Mouse (Mus musculus): ENCODE measurements at regions not wholly inside any gene's neighbourhood (a gene's known extent, or its start where the extent isn't known, plus 50 kb on each side); places are given as distances from the start of the nearest gene placed in this dataset.
A peak's percentile ranks its signal among the peaks of the same experiment; 100 is the strongest.

GRCm38 (mm10) chr6:14632837-14633236 is 122.2 kb downstream of the Ppp1r3a start:
- CTCF ChIA-PET = no interaction called here
- in situ Hi-C loops (cut with MboI; ENCODE audit: low pct_unique_long_range_greater_than_20kb) = no loop called here
- no peak for ATAC-seq

GRCm38 (mm10) chr6:14631719-14632445 is 123.2 kb downstream of the Ppp1r3a start:
- in situ Hi-C loops (cut with MboI; ENCODE audit: low pct_unique_long_range_greater_than_20kb) = no loop called here
- H3K27me3 ChIP-seq = no peaks in the 10 kb centered on the region
- no peak for DNase-seq (ENCODE audit: low read depth, low spot score)
- CTCF ChIA-PET = no interaction called here
- no peak for ATAC-seq
- POLR2A ChIA-PET = no interaction called here
- no peak for TF ChIP-seq CTCF (IDR thresholded peaks at IDR 0.05)

More at GRCm38 (mm10) chr6:14632837-14633236, 122.2 kb downstream of the Ppp1r3a start:
- no peaks in the 10 kb centered on the region for H3K27me3 ChIP-seq
- TF ChIP-seq CTCF (IDR thresholded peaks at IDR 0.05) = no peak
- POLR2A ChIA-PET = no interaction called here
- DNase-seq (ENCODE audit: low read depth, low spot score) = no peak

GRCm38 (mm10) chr6:14616629-14617028 is 138.4 kb downstream of the Ppp1r3a start:
- in situ Hi-C loops (cut with MboI; ENCODE audit: low pct_unique_long_range_greater_than_20kb) = no loop called here
- TF ChIP-seq CTCF (IDR thresholded peaks at IDR 0.05) = no peak
- ChIA-PET CTCF (no interaction called here), POLR2A (no interaction called here)
- DNase-seq (ENCODE audit: low read depth, low spot score) = no peak
- H3K27me3 ChIP-seq = no peaks in the 10 kb centered on the region
- no peak for ATAC-seq

GRCm38 (mm10) chr6:14608076-14608475 is 147.0 kb downstream of the Ppp1r3a start:
- in situ Hi-C loops (cut with MboI; ENCODE audit: low pct_unique_long_range_greater_than_20kb) = no loop called here
- H3K27me3 ChIP-seq = no peaks in the 10 kb centered on the region
- ChIA-PET POLR2A (no interaction called here), CTCF (no interaction called here)
- ATAC-seq (no peak), DNase-seq (ENCODE audit: low read depth, low spot score) (no peak)
- TF ChIP-seq CTCF (IDR thresholded peaks at IDR 0.05) = no peak

GRCm38 (mm10) chr6:14600543-14601249 is 154.4 kb downstream of the Ppp1r3a start:
- no peak for ATAC-seq
- in situ Hi-C loops (cut with MboI; ENCODE audit: low pct_unique_long_range_greater_than_20kb) = no loop called here
- DNase-seq (ENCODE audit: low read depth, low spot score) = no peak
- CTCF ChIA-PET = no interaction called here
- peaks cover 8% of the 10 kb centered on the region for H3K27me3 ChIP-seq
- POLR2A ChIA-PET = interaction anchor here (0.6 kb wide), 1 partner anchor 1796 kb away, joined by 3 read pairs; no protein-coding TSS in a partner anchor
- TF ChIP-seq CTCF (IDR thresholded peaks at IDR 0.05) = no peak

GRCm38 (mm10) chr6:14596880-14597466 is 158.1 kb downstream of the Ppp1r3a start:
- ChIA-PET POLR2A (no interaction called here), CTCF (no interaction called here)
- ATAC-seq = no peak
- peaks cover 11% of the 10 kb centered on the region for H3K27me3 ChIP-seq
- in situ Hi-C loops (cut with MboI; ENCODE audit: low pct_unique_long_range_greater_than_20kb) = no loop called here
- TF ChIP-seq CTCF (IDR thresholded peaks at IDR 0.05) = no peak
- no peak for DNase-seq (ENCODE audit: low read depth, low spot score)

- DNase-seq (ENCODE audit: low read depth, low spot score) (no peak), ATAC-seq (peak; percentile 65)
- CTCF ChIA-PET = interaction anchor here (1.1 kb wide), 1 partner anchor 9 kb away, joined by 3 read pairs; no protein-coding TSS in a partner anchor
- H3K27me3 ChIP-seq = peaks cover 7% of the 10 kb centered on the region
- in situ Hi-C loops (cut with MboI; ENCODE audit: low pct_unique_long_range_greater_than_20kb) = no loop called here
- peak; percentile 55 for TF ChIP-seq CTCF (IDR thresholded peaks at IDR 0.05)
- POLR2A ChIA-PET = no interaction called here
These were observed 169.2 kb downstream of the Ppp1r3a start for GRCm38 (mm10) chr6:14585827-14586226.

GRCm38 (mm10) chr6:14583829-14584228 is 171.2 kb downstream of the Ppp1r3a start:
- in situ Hi-C loops (cut with MboI; ENCODE audit: low pct_unique_long_range_greater_than_20kb) = no loop called here
- ChIA-PET POLR2A (no interaction called here), CTCF (no interaction called here)

GRCm38 (mm10) chr6:14574607-14575006 is 180.5 kb downstream of the Ppp1r3a start:
- in situ Hi-C loops (cut with MboI; ENCODE audit: low pct_unique_long_range_greater_than_20kb) = no loop called here
- TF ChIP-seq CTCF (IDR thresholded peaks at IDR 0.05) = no peak
- POLR2A ChIA-PET = no interaction called here
- ATAC-seq (no peak), DNase-seq (ENCODE audit: low read depth, low spot score) (no peak)
- CTCF ChIA-PET = no interaction called here
- no peaks in the 10 kb centered on the region for H3K27me3 ChIP-seq

More at GRCm38 (mm10) chr6:14583829-14584228, 171.2 kb downstream of the Ppp1r3a start:
- no peak for DNase-seq (ENCODE audit: low read depth, low spot score)
- TF ChIP-seq CTCF (IDR thresholded peaks at IDR 0.05) = no peak
- ATAC-seq = no peak
- peaks cover 7% of the 10 kb centered on the region for H3K27me3 ChIP-seq

- DNase-seq (ENCODE audit: low read depth, low spot score) (no peak), ATAC-seq (no peak)
- no peaks in the 10 kb centered on the region for H3K27me3 ChIP-seq
- POLR2A ChIA-PET = no interaction called here
- TF ChIP-seq CTCF (IDR thresholded peaks at IDR 0.05) = no peak
- CTCF ChIA-PET = interaction anchor here (0.8 kb wide), 1 partner anchor 12 kb away, joined by 3 read pairs; no protein-coding TSS in a partner anchor
- in situ Hi-C loops (cut with MboI; ENCODE audit: low pct_unique_long_range_greater_than_20kb) = no loop called here
These were observed 182.1 kb downstream of the Ppp1r3a start for GRCm38 (mm10) chr6:14573001-14573400.

GRCm38 (mm10) chr6:14540333-14540732 is 214.7 kb downstream of the Ppp1r3a start:
- ChIA-PET POLR2A (no interaction called here), CTCF (no interaction called here)
- in situ Hi-C loops (cut with MboI; ENCODE audit: low pct_unique_long_range_greater_than_20kb) = no loop called here
- no peaks in the 10 kb centered on the region for H3K27me3 ChIP-seq
- DNase-seq (ENCODE audit: low read depth, low spot score) (no peak), ATAC-seq (no peak)
- no peak for TF ChIP-seq CTCF (IDR thresholded peaks at IDR 0.05)

All from Patski (cell line).